Mouse (Mus musculus) thymus, postnatal 36 days (tissue): Measurements from ENCODE around the gene Sema3e.

ENCODE experiments used
- DNase-seq, 2 experiments: peaks; one replicate each; pipeline ENCODE4 v3.0.0; 2022; ENCODE audit warnings: mixed read lengths in 2 of 2

Sema3e gene

GRCm38 (mm10) chr5:14025205-14026124 lies at the start of gene Sema3e:
Gene Sema3e, plus strand, starts transcription at chr5:14025276.
- no peak for DNase-seq

- no peak for DNase-seq
Measured at GRCm38 (mm10) chr5:13977576-13977975, 47.5 kb upstream of the Sema3e start.

DNA sequence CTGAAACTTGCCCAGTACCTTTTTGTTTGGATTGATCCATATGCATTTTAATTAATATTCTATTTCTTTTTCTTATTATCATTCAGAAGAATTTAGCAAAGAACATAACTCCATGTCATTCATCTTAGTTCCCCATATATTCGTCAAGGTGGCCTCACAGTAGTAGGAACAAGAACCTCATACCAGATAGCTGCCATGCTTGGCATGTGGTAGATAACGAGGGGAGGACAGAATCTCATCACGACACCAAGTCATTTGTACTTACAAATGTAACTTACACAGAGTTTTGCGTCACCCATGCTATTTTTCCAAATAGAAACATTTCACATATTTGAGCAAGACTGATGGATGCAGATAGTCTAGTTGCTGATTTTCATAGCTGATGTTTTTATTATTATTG lies 45.9 kb upstream of the Sema3e start:
- no peak for DNase-seq

DNA sequence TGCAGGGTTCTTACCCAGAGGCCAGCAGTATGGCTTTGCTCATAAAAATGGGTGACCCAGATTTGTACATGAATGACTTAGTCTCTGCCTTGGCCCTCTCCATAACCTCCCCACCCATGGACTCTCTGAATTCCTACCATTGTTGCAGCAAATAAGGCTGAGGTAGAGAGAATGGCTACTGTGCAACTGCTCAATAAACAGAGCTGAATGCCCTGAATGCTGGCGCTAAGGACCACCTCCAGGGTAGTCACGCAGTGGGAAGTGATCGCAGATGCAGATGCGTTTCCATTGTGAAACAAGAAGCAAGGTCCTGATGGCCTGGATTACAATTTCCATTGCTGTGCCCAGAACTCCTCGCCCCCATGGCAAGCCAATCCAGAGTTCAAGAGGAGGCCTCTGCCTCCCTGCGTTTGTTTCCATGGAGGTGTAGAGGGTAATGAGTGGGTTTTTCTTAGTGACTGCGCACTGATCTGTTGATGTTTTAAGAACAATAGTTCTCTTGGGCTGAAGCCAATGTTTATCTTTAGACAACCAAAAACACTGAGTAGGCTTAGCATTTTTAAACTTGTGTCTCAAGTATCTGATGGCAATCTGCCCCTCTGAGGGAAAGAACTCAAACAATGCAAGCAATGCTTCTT lies 42.5 kb upstream of the Sema3e start:
- DNase-seq: no peak

GRCm38 (mm10) chr5:13983608-13984007 lies 41.5 kb upstream of the Sema3e start:
- DNase-seq: no peak

DNA sequence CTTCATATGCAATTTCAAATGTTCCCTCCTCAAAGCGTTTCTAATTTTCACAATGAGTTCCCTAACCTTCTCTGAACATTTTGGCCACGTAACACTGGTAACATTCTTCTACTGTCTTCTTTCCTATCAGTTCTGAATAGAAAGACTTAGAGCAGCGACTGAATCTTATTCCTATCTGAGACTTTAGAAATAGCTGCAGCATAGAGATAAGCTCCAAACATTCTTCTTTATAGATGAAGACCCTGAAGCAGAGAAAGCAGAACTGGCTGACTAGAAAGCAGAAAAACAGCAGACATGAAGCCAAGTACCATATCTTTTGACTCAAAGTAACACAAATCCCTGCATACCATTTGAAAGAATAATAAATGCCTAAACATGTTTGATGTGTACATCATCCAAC lies 39.4 kb upstream of the Sema3e start:
- no peak for DNase-seq

DNA sequence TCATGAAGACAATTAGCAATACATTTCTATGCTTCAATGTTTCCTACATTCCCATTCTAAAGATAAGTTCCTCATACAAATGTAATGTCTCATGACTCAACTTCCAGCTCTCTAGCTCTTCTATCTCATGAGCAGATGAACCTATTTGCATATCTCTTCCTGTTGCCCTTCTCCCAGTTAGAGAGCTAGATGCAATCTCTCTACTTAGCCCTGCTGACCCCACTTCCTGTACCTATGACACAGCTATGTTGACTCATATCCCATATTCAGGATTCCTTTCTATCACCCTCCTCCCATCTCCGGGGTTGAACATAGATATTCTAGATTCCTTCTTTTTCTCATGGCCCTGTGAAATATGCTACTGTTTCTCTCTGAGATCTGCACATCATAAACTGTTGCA lies 38.0 kb upstream of the Sema3e start:
- no peak for DNase-seq

- no peak for DNase-seq
Measured at GRCm38 (mm10) chr5:13988023-13988422, 37.1 kb upstream of the Sema3e start.

- no peak for DNase-seq
Measured at GRCm38 (mm10) chr5:13992734-13993396, 32.2 kb upstream of the Sema3e start.

GRCm38 (mm10) chr5:14028341-14028740 lies 3.3 kb downstream of the Sema3e start:
- no peak for DNase-seq

DNA sequence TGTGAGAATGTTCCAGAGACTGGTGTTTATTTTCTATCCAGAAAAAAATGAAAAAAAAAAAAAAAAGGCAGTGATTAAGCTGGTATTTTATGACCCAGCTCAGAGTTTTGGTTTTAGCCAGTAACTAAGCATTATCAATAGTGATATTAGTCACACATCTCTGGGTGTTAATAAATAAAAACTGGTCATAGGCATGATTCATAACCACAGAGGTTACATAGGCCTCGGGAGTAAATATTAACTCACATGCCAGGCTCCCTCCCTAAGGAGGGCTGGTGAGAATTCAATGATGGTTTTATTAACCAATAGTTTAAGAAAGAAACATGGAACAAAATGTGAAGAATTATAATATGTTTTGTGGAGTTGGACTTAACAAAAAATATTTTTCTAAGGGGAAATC lies 5.7 kb downstream of the Sema3e start:
- DNase-seq: no peak

DNA sequence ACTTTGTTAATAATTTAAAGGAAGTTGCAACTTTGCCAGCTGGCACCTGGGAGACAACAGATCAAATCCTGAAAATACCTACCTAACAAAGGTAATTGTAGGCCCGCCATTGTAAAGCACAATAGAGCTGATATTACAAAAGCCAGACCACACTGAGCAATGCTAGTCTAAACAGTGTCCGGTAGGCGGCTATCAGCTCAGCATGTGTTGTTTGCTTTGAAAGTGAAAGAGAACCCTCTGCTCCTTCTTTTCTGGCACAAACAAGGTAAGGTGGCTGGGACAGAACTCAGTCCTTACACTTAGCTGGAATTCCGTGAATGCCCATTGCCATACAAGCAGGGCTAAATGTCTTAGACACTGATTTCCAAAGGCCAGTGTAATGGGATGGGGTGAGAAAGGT lies 7.0 kb downstream of the Sema3e start:
- no peak for DNase-seq

DNA sequence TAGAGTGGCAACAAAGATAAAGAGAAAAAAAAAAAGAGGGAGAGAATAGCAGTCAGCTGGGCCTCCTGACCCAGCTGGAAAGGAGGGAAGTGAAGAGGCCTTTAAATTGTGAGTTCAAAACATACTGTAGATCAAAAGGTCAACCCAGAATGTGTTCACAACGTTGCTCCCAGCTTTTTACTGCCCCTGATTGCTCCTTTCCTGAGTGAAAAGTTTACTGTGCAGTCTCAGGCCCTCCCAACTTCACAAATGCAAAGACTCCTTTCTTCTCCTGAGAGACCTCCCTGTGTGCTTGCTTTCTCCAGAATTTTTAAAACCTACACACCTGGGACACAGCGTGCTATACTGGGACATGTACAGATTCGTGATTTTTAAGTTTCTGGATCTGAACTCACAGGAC lies 8.2 kb downstream of the Sema3e start:
- DNase-seq: no peak

- DNase-seq: no peak
Measured at GRCm38 (mm10) chr5:14038813-14039496, 13.9 kb downstream of the Sema3e start.

DNA sequence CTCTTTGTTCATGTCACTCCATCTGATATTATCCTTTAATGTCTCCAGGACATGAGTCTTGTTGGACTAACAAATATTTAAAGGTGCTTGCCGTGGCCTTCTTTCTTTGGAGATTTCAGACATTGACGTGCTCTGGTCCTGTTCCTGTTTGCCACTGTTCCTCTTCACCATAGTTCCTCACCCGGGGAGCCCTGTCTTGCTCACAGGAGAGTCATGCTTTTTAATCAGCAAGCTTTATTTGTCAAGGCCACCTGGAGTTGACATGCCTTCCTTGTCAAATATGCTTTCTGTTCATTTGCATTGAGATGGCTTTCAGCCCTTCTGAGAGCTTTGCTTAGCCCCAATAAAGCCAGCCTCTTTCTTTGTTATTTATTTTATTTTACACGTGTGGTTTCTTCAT lies 15.1 kb downstream of the Sema3e start:
- DNase-seq: no peak

DNA sequence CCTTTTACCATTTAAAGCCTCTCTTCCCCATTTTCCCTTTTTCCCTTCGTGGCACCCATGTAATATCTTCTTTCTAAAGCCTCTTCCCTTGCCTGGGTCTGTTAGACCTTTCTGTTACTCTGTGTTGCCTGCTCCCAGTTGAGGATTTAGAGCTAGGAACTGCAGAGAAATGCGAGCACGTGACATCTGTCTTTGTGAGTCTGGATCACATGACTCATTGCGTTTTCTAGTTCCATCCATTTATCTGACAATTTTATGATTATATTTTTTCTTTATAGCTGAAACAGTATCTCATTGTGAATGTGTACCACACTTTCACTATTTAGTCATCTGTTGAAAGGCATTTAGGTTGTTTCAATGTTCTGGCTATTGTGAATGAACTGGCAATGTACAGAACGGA lies 18.0 kb downstream of the Sema3e start:
- no peak for DNase-seq

DNA sequence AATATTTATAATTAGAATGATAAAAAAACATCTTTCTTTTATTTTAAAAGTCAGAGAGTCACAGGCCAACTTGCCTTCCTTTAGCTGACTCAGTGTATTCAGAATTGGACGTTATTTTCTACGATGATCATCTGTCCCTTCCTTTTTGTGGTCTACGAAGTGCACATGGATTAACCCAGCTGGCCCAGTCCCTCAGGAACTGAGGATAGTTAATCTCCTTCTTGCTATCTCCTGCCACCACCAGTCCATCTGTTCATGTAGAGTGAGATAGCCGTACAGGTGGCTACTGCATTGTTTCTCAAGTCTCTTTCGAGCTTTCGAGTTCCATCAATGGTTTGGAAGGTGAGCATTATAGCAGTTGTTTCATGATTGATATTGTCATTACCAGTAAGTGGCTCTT lies 18.9 kb downstream of the Sema3e start:
- no peak for DNase-seq

DNA sequence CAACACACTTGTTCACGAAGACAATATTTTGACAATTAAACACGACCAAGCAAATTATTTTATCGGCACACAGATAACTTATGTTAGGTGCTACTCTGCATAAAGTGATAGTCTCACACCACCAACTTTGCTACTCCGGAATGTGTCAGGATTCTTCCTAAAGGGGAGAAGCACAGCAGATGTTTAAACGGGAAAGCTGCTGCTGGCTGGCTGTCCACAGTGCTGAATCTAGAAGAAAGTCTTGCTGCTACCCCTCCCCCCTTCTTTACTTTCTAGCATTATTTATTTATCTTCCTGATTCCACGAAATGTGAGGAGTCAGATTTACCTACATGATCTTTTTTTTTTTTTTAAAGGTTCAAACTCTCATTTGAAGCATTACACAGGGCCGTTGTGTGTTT lies 23.6 kb downstream of the Sema3e start:
- no peak for DNase-seq

DNA sequence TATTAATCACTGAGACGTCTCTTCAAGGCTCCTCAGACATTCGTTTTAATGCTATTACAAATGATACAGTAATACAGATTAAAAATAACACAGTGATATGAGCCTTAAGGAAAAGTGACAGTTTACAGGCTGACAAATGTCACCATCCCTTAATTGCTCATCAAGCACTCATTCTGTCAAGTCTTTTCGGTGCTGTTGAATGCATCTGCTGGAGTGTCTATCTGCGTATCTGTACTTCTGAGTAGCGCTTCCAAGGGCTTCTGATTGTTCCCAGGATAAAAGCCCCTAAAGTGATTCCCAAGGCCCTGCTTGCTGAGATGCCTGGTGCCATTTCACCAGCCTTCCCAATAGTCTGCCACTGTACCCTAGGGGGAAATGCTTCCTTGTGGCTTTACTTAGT lies 29.4 kb downstream of the Sema3e start:
- DNase-seq: no peak

DNA sequence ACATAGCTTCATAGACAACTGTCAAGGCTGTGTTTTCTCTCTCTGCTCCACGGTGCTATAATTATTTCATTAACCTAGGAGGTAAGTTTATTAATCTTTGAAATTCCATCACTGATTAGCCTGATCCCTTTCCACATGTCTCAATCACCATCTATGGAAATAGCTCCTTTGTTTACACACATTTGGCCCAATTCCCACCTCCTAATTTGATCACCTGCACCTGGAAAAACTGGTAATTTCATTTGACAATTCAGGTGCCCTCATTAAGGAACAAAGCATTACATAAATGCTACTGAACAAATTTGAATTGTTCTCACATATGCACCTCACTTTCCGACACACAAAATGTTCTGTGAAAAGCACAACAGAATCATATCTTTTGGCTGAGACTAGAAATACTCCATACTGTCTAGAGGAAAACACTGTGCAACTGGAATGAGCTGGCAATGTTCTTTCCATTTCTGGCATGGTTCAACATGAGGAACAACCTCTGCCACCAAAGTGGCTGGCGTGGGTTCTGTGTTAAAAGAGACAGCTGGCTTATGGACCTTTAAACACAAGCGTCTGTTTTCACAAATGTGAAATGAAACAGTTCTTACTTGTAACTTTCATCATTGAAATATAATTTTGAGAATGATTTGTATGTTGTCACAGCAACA lies 34.9 kb downstream of the Sema3e start:
- DNase-seq: no peak

- no peak for DNase-seq
Measured at GRCm38 (mm10) chr5:14062918-14063481, 37.9 kb downstream of the Sema3e start.

DNA sequence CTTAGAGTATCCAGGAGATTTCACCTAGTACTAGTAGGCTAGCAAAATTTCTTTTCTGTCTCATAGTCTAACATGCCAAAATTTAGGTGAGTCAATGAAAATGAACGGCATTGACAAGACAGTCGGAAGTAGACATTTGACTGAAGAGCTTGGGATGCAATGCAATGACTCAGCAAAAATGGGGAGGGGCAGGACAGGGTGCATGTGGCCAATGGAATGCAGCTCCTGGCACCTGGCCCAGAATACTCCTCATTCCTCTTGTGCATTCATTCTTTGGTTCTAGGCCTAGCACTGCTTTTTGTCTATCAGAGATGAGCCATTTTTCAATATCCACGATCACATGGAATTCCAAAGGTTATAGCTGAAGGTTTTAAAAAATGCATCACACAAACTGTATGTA lies 48.1 kb downstream of the Sema3e start:
- no peak for DNase-seq
